In genomic region chr5:111935381-111936134, GRCm38 (mm10) we compare ENCODE assay signal across 9 mouse cellular contexts.
DNase-seq lines count a peak whose midpoint lies in the region; ATAC-seq lines count a peak whose summit lies in the region.
"Had no signal": no experiment of that assay in that cellular context is flagged by ENCODE, and none has a peak within 500 bp of the region (broad histone marks: within the 10 kb centered on the region; RNA-seq: fewer than 3 reads in every experiment).

No protein-coding gene starts in this region.

- no peak overlapping the region for H3K4me2 ChIP-seq in hindbrain, embryonic 13.5 days
- no peak overlapping the region for H3K4me2 ChIP-seq in hindbrain, embryonic 12.5 days (replicated peaks)
- no peak overlapping the region for H3K4me2 ChIP-seq in midbrain, embryonic 14.5 days (ENCODE audit: low read length)
- H3K4me2 ChIP-seq: liver, embryonic 15.5 days had no signal

- H3K9me3 ChIP-seq in hindbrain, embryonic 13.5 days, result no peaks in the 10 kb centered on the region
- no peaks in the 10 kb centered on the region for H3K9me3 ChIP-seq in hindbrain, embryonic 12.5 days (replicated peaks)
- 0 out of 2 replicates have a peak, but pooled peaks cover 3% of the 10 kb centered on the region for H3K9me3 ChIP-seq in midbrain, embryonic 14.5 days (ENCODE audit: control insufficient read depth, low read length)
- H3K9me3 ChIP-seq: liver, embryonic 15.5 days had no signal

- H3K9ac ChIP-seq in hindbrain, embryonic 13.5 days, result no peak overlapping the region
- no peak overlapping the region for H3K9ac ChIP-seq in hindbrain, embryonic 12.5 days
- no peak overlapping the region for H3K9ac ChIP-seq in midbrain, embryonic 14.5 days (replicated peaks; ENCODE audit: low read length)
- H3K9ac ChIP-seq: liver, embryonic 15.5 days had no signal

- no peak overlapping the region for H3K4me3 ChIP-seq in hindbrain, embryonic 13.5 days
- H3K4me3 ChIP-seq in hindbrain, embryonic 12.5 days, result no peak overlapping the region
- H3K4me3 ChIP-seq in midbrain, embryonic 14.5 days (replicated peaks; ENCODE audit: low read depth, low read length), result no peak overlapping the region
- H3K4me3 ChIP-seq: liver, embryonic 15.5 days had no signal

- peak; percentile 84 for ATAC-seq in hindbrain, embryonic 13.5 days (ENCODE audit: low FRiP score)
- ATAC-seq in hindbrain, embryonic 12.5 days (ENCODE audit: low FRiP score), result no peak
- peak; percentile 24; the same call in 1 of the 2 replicates for ATAC-seq in midbrain, embryonic 14.5 days (ENCODE audit: low FRiP score, low TSS enrichment)

- DNase-seq in cerebellum, adult 11 months, result peak; percentile 85
- peak; percentile 81 to 86 for DNase-seq in cerebellum, postnatal 36 days
- DNase-seq in midbrain, embryonic 14.5 days, result peak; percentile 52
- DNase-seq in kidney, postnatal 36 days, result no peak
- DNase-seq in thymus, postnatal 10 days (ENCODE audit: low spot score in 2 of 2), result no peak
- DNase-seq in testis, postnatal 14 days (ENCODE audit: low spot score), result no peak

- H3K4me1 ChIP-seq in hindbrain, embryonic 13.5 days (replicated peaks), result 0 out of 2 replicates have a peak, but pooled peaks cover 6% of the 10 kb centered on the region
- H3K4me1 ChIP-seq in hindbrain, embryonic 12.5 days, result 0 out of 2 replicates have a peak, but pooled peaks cover 3% of the 10 kb centered on the region
- no peaks in the 10 kb centered on the region for H3K4me1 ChIP-seq in midbrain, embryonic 14.5 days (ENCODE audit: control insufficient read depth, insufficient read depth, low read length)
- H3K4me1 ChIP-seq: liver, embryonic 15.5 days had no signal

- H3K36me3 ChIP-seq in hindbrain, embryonic 13.5 days, result no peaks in the 10 kb centered on the region
- no peaks in the 10 kb centered on the region for H3K36me3 ChIP-seq in hindbrain, embryonic 12.5 days
- no peaks in the 10 kb centered on the region for H3K36me3 ChIP-seq in midbrain, embryonic 14.5 days (ENCODE audit: control insufficient read depth, insufficient read depth, low read length)
- H3K36me3 ChIP-seq: liver, embryonic 15.5 days had no signal

- H3K27ac ChIP-seq in hindbrain, embryonic 13.5 days, result peak overlapping the region; percentile 37; the same call in 1 of the 2 replicates
- no peak overlapping the region for H3K27ac ChIP-seq in hindbrain, embryonic 12.5 days
- no peak overlapping the region for H3K27ac ChIP-seq in midbrain, embryonic 14.5 days (replicated peaks; ENCODE audit: low read depth, low read length)
- H3K27ac ChIP-seq: liver, embryonic 15.5 days had no signal

- no peaks in the 10 kb centered on the region for H3K27me3 ChIP-seq in hindbrain, embryonic 13.5 days
- H3K27me3 ChIP-seq in hindbrain, embryonic 12.5 days, result no peaks in the 10 kb centered on the region
- no peaks in the 10 kb centered on the region for H3K27me3 ChIP-seq in midbrain, embryonic 14.5 days (ENCODE audit: control insufficient read depth, insufficient read depth, low read length)
- H3K27me3 ChIP-seq: liver, embryonic 15.5 days had no signal

- 64% methylated on average over 3 of the region's 3 CpGs for WGBS in hindbrain, embryonic 13.5 days
- WGBS in hindbrain, embryonic 12.5 days, result 85% methylated on average over 3 of the region's 3 CpGs
- 80% methylated on average over 3 of the region's 3 CpGs for WGBS in midbrain, embryonic 14.5 days

Comparison
In these comparisons a context has a peak if more than half of its experiments do, and no peak if none do; other contexts are left out.
1. DNase-seq: peak in cerebellum, adult 11 months (single experiment), cerebellum, postnatal 36 days (2 of 2) and midbrain, embryonic 14.5 days (single experiment); none in kidney, postnatal 36 days (0 of 2), thymus, postnatal 10 days (0 of 2) and testis, postnatal 14 days (single experiment).